Mouse (Mus musculus): ENCODE measurements around the gene Dcaf12.

GRCm38 (mm10) chr4:41352758-41353157, 38.1 kb upstream of the Dcaf12 start:
- no peak for TF ChIP-seq POLR2A (IDR thresholded peaks at IDR 0.05; ENCODE audit: low read depth, low read length)
- TF ChIP-seq CTCF (conservative IDR thresholded peaks at IDR 0.05; ENCODE audit: insufficient read depth, insufficient read length, low read depth, low read length), result no peak
